Mouse (Mus musculus): ENCODE measurements around the gene Efhb.
A peak's percentile ranks its signal among the peaks of the same experiment; 100 is the strongest.

Efhb gene

DNA sequence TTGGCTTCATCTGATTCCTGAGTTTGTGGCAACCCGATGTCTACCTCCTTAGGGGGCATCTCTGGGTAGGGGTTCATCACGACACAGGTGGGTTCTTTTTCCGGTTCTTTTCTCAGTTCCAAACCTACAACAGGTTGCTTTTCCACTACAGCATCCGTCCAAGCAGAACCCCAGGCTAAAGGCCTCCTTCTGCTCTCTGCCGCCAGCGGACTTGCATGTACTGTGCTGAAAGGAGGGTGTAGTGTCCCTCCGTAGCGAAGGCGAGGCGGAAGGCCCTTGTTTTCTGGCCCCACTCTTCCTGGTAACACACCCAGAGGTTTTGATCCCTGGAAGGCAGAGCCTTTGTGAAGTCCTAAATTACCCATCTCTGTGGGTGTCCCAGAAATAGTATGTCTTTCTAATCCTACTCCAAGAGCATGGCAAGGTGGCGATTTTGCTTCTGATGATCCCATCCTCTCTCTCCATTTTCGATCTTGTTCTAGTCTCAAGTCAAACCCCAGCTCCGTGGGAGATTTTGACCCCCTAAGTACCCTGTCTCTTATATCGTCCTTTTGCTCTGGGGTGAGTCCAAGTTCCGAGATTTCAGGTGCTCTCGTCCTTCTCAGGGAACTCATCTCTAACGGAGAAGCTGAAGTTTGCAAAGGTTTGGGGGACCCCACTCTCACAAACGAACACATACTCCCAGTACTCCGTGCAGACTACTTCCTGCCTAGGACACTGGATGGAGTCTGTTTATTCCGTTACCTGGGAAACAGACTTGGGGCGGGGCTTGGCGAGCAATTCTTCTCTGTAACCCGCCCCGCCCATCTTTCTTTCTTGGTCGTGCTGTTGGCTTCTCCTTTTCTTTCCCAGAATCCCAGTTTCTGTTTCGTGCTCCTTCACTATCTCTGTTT, at the start of gene Efhb:
Efhb (minus strand) TSS at position 719 of the 893 bp plus-strand sequence.
- H3K36me3 ChIP-seq (ENCODE audit: control insufficient read depth, insufficient read depth, low read length, poor library complexity, severe bottlenecking), result no peaks in the 10 kb centered on the region
- DNase-seq (ENCODE audit: low read depth, low spot score), result peak; percentile 53
- H3K27me3 ChIP-seq (ENCODE audit: control insufficient read depth, insufficient read depth, low read length, poor library complexity, severe bottlenecking), result no peaks in the 10 kb centered on the region

DNA sequence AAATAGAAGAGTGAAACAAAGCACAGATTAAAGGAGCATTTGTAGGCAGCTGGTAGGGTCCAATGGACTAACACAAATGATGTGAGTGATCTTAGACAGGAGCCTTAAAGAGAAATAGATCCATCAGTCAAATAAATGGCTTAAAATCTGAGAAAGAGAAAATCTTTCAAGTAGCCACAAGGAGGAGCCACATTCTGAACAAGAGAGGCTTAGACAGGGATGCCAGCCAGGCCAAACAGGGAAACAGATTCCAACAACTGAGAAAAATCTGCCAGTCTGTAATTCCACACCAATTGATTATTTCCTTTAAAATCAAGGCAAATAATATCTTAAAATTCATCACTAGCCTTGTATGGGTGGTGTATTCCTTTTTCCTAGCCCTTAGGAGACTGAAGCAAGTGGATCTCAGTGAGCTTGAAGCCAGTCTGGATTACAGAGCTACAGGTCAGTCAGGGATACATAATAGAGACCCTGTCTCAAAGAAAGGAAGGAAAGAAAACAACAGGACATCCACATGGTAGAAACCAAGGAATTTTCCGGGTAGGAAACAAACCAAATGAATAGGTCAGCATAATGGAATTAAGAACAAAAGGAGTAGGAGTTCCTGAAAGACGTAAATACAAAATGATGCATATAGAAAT, 49.3 kb upstream of the Efhb start:
- Histone ChIP-seq H3K36me3 (ENCODE audit: control insufficient read depth, insufficient read depth, low read length, poor library complexity, severe bottlenecking) (peaks cover 2% of the 10 kb centered on the region; the same call in 1 of the 2 replicates), H3K27me3 (ENCODE audit: control insufficient read depth, insufficient read depth, low read length, poor library complexity, severe bottlenecking) (no peaks in the 10 kb centered on the region)
- peak; percentile 30 for DNase-seq (ENCODE audit: low read depth, low spot score)

DNA sequence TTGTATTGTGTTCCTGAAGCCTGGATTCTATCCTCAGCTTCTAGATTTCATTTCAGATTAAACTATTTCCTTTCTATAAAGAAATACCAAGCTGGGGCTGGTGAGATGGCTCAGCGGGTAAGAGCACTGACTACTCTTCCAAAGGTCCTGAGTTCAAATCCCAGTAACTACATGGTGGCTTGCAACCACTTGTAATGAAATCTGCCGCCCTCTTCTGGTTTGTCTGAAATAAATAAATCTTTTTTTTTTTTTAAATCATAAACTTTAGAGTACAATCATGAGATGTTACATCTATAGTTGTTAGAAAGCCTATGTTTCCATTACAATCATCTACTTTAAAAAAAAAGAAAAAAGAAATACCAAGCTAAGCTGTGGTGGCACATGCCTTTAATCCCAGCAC, 39.8 kb upstream of the Efhb start:
- DNase-seq (ENCODE audit: low read depth, low spot score), result no peak
- Histone ChIP-seq H3K27me3 (ENCODE audit: control insufficient read depth, insufficient read depth, low read length, poor library complexity, severe bottlenecking) (no peaks in the 10 kb centered on the region), H3K36me3 (ENCODE audit: control insufficient read depth, insufficient read depth, low read length, poor library complexity, severe bottlenecking) (peaks cover 3% of the 10 kb centered on the region; the same call in 1 of the 2 replicates)

- peaks cover 8% of the 10 kb centered on the region; the same call in 1 of the 2 replicates for H3K36me3 ChIP-seq (ENCODE audit: control insufficient read depth, insufficient read depth, low read length, poor library complexity, severe bottlenecking)
Measured at GRCm38 (mm10) chr17:53489007-53489378, 25.9 kb upstream of the Efhb start.

GRCm38 (mm10) chr17:53488291-53489006, 25.3 kb upstream of the Efhb start:
- DNase-seq (ENCODE audit: low read depth, low spot score), result peak; percentile 58
- H3K36me3 ChIP-seq (ENCODE audit: control insufficient read depth, insufficient read depth, low read length, poor library complexity, severe bottlenecking), result peaks cover 8% of the 10 kb centered on the region; the same call in 1 of the 2 replicates
- no peaks in the 10 kb centered on the region for H3K27me3 ChIP-seq (ENCODE audit: control insufficient read depth, insufficient read depth, low read length, poor library complexity, severe bottlenecking)

More at GRCm38 (mm10) chr17:53489007-53489378, 25.9 kb upstream of the Efhb start:
- no peaks in the 10 kb centered on the region for H3K27me3 ChIP-seq (ENCODE audit: control insufficient read depth, insufficient read depth, low read length, poor library complexity, severe bottlenecking)
- DNase-seq (ENCODE audit: low read depth, low spot score), result no peak

- Histone ChIP-seq H3K27me3 (ENCODE audit: control insufficient read depth, insufficient read depth, low read length, poor library complexity, severe bottlenecking) (no peaks in the 10 kb centered on the region), H3K36me3 (ENCODE audit: control insufficient read depth, insufficient read depth, low read length, poor library complexity, severe bottlenecking) (no peaks in the 10 kb centered on the region)
- DNase-seq (ENCODE audit: low read depth, low spot score), result no peak
Measured at GRCm38 (mm10) chr17:53480433-53480832, 17.3 kb upstream of the Efhb start.

DNA sequence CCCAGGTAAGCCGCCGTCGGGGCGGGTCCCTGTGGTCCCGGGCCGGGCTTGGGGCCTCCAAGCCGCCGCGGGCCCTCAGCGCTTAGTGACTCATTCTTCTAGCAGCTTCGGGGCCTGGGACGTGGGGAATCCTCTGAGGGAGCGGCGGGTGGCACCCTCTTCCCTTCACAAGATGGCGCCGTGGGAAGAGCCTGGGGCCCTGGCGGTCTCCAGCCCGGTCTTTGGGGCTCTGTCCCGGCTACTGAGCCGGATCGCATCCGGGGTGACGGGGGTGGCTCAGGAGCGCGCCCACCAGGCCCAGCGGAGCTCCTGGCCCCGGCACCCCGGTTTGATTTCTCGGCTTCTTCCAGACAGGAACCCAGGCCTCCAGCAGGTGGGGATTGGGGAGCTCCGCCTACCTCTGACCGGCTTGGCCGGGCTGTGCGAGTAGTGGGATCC, 16.5 kb upstream of the Efhb start:
- no peaks in the 10 kb centered on the region for H3K36me3 ChIP-seq (ENCODE audit: control insufficient read depth, insufficient read depth, low read length, poor library complexity, severe bottlenecking)
- H3K27me3 ChIP-seq (ENCODE audit: control insufficient read depth, insufficient read depth, low read length, poor library complexity, severe bottlenecking), result no peaks in the 10 kb centered on the region
- DNase-seq (ENCODE audit: low read depth, low spot score), result peak; percentile 54

- peak; percentile 99 for DNase-seq (ENCODE audit: low read depth, low spot score)
- Histone ChIP-seq H3K36me3 (ENCODE audit: control insufficient read depth, insufficient read depth, low read length, poor library complexity, severe bottlenecking) (no peaks in the 10 kb centered on the region), H3K27me3 (ENCODE audit: control insufficient read depth, insufficient read depth, low read length, poor library complexity, severe bottlenecking) (no peaks in the 10 kb centered on the region)
Measured at GRCm38 (mm10) chr17:53478858-53479603, 15.9 kb upstream of the Efhb start, which contains the start of gene Rab5a. Gene Rab5a, plus strand, starts transcription at chr17:53479234.

DNA sequence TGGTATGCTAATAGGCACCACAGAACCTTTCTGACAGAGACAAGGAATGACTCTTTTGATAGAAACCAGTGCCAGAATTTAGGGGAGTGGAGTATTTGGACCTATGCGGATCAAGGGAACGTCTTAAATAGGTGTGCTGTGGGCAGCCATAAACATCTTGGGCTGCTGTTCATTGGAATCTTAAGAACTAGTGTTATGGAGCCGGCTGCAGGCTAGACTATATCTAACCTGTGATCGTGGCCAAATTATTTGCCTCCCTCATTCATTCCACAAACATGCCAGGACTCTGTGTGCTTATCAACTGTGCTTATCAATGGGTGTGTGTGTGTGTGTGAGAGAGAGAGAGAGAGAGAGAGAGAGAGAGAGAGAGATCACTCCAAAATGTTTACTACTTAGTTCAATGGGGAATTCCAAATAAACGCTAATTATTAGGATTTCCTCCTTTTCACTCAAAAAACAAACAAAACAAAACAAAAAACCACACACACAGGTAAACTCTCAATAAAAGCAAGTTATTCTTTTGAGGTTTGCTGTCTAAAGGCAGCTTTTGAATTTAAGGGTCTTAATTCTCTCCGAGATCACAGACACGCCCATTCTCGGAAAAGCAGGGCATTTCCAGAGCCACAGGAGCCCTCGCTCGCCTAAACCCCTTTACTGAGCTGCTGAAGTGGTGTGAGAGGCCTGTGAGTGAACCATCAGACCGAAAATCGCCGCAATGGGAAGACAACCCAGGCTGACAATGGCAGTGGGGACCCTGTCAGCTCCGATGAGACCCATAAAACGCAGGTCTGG, 15.1 kb upstream of the Efhb start:
- Histone ChIP-seq H3K36me3 (ENCODE audit: control insufficient read depth, insufficient read depth, low read length, poor library complexity, severe bottlenecking) (no peaks in the 10 kb centered on the region), H3K27me3 (ENCODE audit: control insufficient read depth, insufficient read depth, low read length, poor library complexity, severe bottlenecking) (no peaks in the 10 kb centered on the region)
- no peak for DNase-seq (ENCODE audit: low read depth, low spot score)

GRCm38 (mm10) chr17:53468697-53469096, 5.6 kb upstream of the Efhb start:
- DNase-seq (ENCODE audit: low read depth, low spot score), result no peak
- H3K27me3 ChIP-seq (ENCODE audit: control insufficient read depth, insufficient read depth, low read length, poor library complexity, severe bottlenecking), result no peaks in the 10 kb centered on the region
- H3K36me3 ChIP-seq (ENCODE audit: control insufficient read depth, insufficient read depth, low read length, poor library complexity, severe bottlenecking), result no peaks in the 10 kb centered on the region

- Histone ChIP-seq H3K27me3 (ENCODE audit: control insufficient read depth, insufficient read depth, low read length, poor library complexity, severe bottlenecking) (no peaks in the 10 kb centered on the region), H3K36me3 (ENCODE audit: control insufficient read depth, insufficient read depth, low read length, poor library complexity, severe bottlenecking) (no peaks in the 10 kb centered on the region)
- DNase-seq (ENCODE audit: low read depth, low spot score), result peak; percentile 41
Measured at GRCm38 (mm10) chr17:53465569-53465968, 2.4 kb upstream of the Efhb start.

- Histone ChIP-seq H3K27me3 (ENCODE audit: control insufficient read depth, insufficient read depth, low read length, poor library complexity, severe bottlenecking) (no peaks in the 10 kb centered on the region), H3K36me3 (ENCODE audit: control insufficient read depth, insufficient read depth, low read length, poor library complexity, severe bottlenecking) (no peaks in the 10 kb centered on the region)
- DNase-seq (ENCODE audit: low read depth, low spot score), result no peak
Measured at GRCm38 (mm10) chr17:53463496-53463840, 347 bp upstream of the Efhb start.

DNA sequence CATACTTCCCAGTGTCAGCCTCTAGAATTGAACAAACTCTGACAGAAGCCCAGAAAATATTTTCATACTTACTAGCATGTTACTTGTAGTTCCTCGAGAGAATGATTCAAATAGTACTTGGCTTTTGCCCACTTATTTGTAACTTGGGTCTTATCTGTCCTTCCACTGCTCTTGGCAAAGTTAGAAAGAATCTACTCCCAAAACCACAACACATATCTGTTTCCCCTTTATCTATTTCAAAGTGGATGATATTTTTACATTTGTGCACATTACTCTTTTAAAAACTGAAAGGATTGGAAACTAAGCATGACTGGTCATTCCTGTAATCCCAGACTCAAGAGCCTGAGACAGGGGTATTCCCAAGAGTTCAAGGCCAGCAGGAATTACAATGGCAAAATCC, 6.4 kb downstream of the Efhb start:
- Histone ChIP-seq H3K36me3 (ENCODE audit: control insufficient read depth, insufficient read depth, low read length, poor library complexity, severe bottlenecking) (no peaks in the 10 kb centered on the region), H3K27me3 (ENCODE audit: control insufficient read depth, insufficient read depth, low read length, poor library complexity, severe bottlenecking) (no peaks in the 10 kb centered on the region)
- DNase-seq (ENCODE audit: low read depth, low spot score), result no peak

- no peak for DNase-seq (ENCODE audit: low read depth, low spot score)
- Histone ChIP-seq H3K27me3 (ENCODE audit: control insufficient read depth, insufficient read depth, low read length, poor library complexity, severe bottlenecking) (no peaks in the 10 kb centered on the region), H3K36me3 (ENCODE audit: control insufficient read depth, insufficient read depth, low read length, poor library complexity, severe bottlenecking) (no peaks in the 10 kb centered on the region)
Measured at GRCm38 (mm10) chr17:53456152-53456551, 7.0 kb downstream of the Efhb start.

Measured in splenic B cell, adult 2 months (primary cell).